Mouse (Mus musculus) left cerebral cortex, postnatal 25 days (tissue): ENCODE results near the gene Defb48. TPM values are rescaled to one million over a fixed set of nuclear protein-coding genes. Genes with fewer than 3 reads are reported as not detected.

Source experiments
- DNase-seq, 2 experiments: peaks; one replicate each; pipeline ENCODE4 v3.0.0; 2022; ENCODE audit warnings: low spot score in 2 of 2, mixed read lengths in 1 of 2
- intact Hi-C: fragments of 180-260 bp; cut with DNase I; formaldehyde crosslinking; loops from one replicate; pipeline ENCODE4 v1.15.1; 2025
- total RNA-seq, 2 experiments: library from RNA; stranded (reverse); gene quantifications; 2 replicates each; pipeline ENCODE4 v1.2.3; 2021

Defb48 gene
- total RNA-seq, 2 experiments from 2014 or later = not detected

DNA sequence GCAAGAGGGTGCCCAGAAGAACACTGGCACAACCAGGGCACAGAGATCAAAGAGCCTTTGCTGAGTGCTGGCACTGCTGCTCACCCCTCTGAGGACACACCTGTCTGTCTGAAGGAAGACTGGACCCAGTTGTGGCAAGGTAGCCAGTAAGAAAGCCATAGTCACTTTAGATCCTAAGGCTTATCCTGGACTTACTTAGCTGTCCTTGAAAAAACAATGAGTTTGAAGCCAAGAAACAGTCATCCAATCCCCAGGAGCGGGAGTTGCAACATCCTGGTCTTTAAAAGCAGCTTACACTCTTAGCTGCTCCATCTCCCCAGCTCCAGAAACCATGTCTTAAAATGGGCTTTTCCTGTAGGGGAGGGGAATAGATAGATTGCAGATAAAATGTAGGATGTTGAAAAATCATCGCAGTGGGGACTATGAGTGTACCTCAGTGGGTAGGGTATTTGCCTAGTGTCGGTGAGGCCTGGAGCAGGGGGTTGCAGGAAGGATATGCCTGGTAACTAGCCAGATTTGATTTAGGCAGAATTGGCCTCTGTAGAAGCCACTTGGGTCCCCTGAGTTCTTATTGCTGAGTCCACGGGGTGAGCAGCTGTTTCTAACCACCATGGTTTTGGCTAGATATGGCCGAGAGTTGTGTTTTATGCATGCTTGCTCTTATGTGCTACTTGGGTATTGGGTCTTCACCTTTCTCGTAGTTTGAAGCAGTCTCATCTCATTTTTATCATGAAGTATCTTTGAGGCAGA, 47.5 kb downstream of the Defb48 start:
- intact Hi-C loops = loop anchor here (2.0 to 5.0 kb wide), 3 partner anchors 58 to 176 kb away; partner anchors contain the start of genes Ints6 and Wdfy2

GRCm38 (mm10) chr14:62935361-62935760, 48.9 kb downstream of the Defb48 start:
- intact Hi-C loops = loop anchor here (5.0 kb wide), 1 partner anchor 98 kb away; the partner anchor contains the start of gene Wdfy2
- no peak for DNase-seq

More for the DNA sequence above, 47.5 kb downstream of the Defb48 start:
- DNase-seq = no peak

GRCm38 (mm10) chr14:62928101-62928541, 56.2 kb downstream of the Defb48 start:
- DNase-seq = peak; percentile 42 to 68
- intact Hi-C loops = no loop called here

Other genes with a start within 250 kb of the Defb48 start
- 10 to 100 TPM; 33.4 to 39.3 TPM for gene Ints6, start 223.3 kb downstream of the Defb48 start, total RNA-seq
- 10 to 100 TPM; 11.4 to 12.1 TPM for gene Wdfy2, start 146.8 kb downstream of the Defb48 start, total RNA-seq
- not detected for gene Defb47, start 13.6 kb upstream of the Defb48 start, total RNA-seq
- not detected for gene Defb43, start 27.3 kb upstream of the Defb48 start, total RNA-seq
- not detected for gene Defb42, start 62.5 kb upstream of the Defb48 start, total RNA-seq
- gene Defb30, start 65.5 kb upstream of the Defb48 start, total RNA-seq = not detected